Mouse (Mus musculus): Measurements from ENCODE around the gene Lsm12. TPM values are rescaled to one million over a fixed set of nuclear protein-coding genes. Genes with fewer than 3 reads are reported as not detected.

Gene Lsm12
- polyA plus RNA-seq, 1 experiment from 2014 or later, result 89.9 TPM

DNA sequence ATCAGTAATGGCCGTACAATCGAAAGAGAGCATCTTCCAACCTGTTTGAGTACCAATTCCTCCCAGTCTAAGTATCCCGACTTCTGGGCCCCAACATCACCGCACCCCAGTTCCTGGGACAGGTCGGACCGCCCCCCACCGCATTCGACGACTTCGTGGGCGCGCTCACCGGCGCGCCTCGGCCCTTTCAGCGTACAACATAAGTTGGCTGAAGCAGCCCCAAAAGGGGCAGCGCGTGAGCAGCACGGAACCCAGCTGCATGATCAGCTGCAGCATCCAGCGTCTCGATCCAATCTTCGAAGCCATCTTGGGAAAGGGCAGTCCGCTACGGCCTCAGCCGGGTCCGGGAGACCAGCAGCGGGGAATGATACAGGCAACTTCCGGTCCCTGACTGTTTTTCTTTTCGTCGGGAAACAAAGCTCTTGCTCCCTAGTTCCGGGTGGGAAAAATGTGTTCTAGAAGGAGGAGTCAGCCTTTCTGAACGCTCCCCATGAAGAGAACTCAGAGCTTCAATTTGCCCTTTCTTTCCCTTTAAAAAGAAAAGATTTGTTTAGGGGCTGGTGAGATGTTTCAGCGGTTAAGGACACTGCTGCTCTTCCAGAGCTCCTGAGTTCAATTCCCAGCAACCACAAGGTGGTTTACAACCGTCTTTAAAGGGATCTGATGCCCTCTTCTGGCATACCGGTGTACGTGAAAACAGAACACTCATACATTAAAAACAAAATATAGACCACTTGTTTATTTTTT is 28.9 kb downstream of the Lsm12 start, which contains the start of gene Tmem101:
Gene Tmem101, minus strand, starts transcription at position 366 of the 747 bp plus-strand sequence.
- Histone ChIP-seq H3K27me3 (replicated peaks; ENCODE audit: control insufficient read depth, insufficient read depth, low read length) (no peaks in the 10 kb centered on the region), H3K36me3 (ENCODE audit: control insufficient read depth, insufficient read depth, low read length) (peaks cover 28% of the 10 kb centered on the region), H3K9me3 (ENCODE audit: control insufficient read depth, low read length) (no peaks in the 10 kb centered on the region), H3K4me2 (ENCODE audit: low read length) (peak within 1 kb of the TSS; percentile 81), H3K4me3 (ENCODE audit: low read depth, low read length) (peak within 1 kb of the TSS; percentile 58), H3K4me1 (replicated peaks; ENCODE audit: control insufficient read depth, insufficient read depth, low read length) (0 out of 2 replicates have a peak, but pooled peaks cover 8% of the 10 kb centered on the region), H3K9ac (ENCODE audit: low read length) (peak within 1 kb of the TSS; percentile 49), H3K27ac (ENCODE audit: low read depth) (peak within 1 kb of the TSS; percentile 58; the same call in 1 of the 2 replicates)
- WGBS, result under 1% methylated on average over 37 of the region's 37 CpGs
- peak; percentile 93 for DNase-seq (ENCODE audit: low spot score)
- ATAC-seq (replicated peaks; ENCODE audit: low FRiP score, low TSS enrichment, low read depth), result peak; percentile 71

DNA sequence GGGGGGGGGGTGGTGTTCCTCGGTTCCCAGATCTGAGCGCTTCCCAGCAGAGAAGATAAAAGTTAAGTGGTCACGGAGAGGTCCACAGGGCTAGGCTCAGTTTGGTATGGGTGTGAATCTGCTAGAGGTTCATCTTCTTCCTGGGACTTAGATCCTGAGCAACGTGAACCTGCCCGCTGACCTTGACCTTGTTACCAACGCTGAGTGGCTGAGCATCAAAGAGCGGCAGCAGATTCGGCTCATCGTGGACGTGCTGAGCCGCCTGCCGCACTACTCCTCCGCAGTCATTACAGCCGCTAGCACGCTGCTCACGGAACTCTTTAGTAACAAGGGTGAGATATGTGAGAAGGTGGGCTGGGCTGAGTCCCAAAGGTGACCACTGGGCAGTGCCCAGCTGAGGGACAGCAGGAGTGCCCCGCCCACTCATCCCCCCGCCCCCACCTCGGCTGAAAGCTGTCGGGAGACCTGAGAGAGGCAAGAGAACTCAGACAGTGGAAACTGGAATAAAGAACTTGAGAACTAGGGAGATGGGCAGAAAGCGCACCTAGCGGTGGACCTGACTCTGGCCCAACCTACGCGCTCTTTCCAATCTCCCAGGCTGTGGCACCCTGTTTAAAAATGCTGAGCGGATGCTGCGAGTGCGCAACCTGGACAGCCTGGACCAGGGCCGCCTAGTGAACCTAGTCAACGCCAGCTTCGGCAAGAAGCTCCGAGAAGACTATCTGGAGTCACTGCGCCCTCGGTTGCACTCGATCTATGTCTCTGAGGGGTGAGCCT is 37.7 kb downstream of the Lsm12 start:
- peak overlapping the region; percentile 13; the same call in 1 of the 2 replicates for H3K4me3 ChIP-seq (ENCODE audit: low read depth, low read length)
- no peak for ATAC-seq (replicated peaks; ENCODE audit: low FRiP score, low TSS enrichment, low read depth)
- no peak for DNase-seq (ENCODE audit: low spot score)
- no peaks in the 10 kb centered on the region for H3K36me3 ChIP-seq (ENCODE audit: control insufficient read depth, insufficient read depth, low read length)
- H3K4me2 ChIP-seq (ENCODE audit: low read length), result no peak overlapping the region
- H3K9me3 ChIP-seq (ENCODE audit: control insufficient read depth, low read length), result no peaks in the 10 kb centered on the region
- H3K4me1 ChIP-seq (replicated peaks; ENCODE audit: control insufficient read depth, insufficient read depth, low read length), result peaks cover 8% of the 10 kb centered on the region
- H3K27ac ChIP-seq (ENCODE audit: low read depth), result no peak overlapping the region
- no peak overlapping the region for H3K9ac ChIP-seq (ENCODE audit: low read length)
- WGBS, result 10% methylated on average over 34 of the region's 34 CpGs
- H3K27me3 ChIP-seq (replicated peaks; ENCODE audit: control insufficient read depth, insufficient read depth, low read length), result peaks cover 54% of the 10 kb centered on the region

DNA sequence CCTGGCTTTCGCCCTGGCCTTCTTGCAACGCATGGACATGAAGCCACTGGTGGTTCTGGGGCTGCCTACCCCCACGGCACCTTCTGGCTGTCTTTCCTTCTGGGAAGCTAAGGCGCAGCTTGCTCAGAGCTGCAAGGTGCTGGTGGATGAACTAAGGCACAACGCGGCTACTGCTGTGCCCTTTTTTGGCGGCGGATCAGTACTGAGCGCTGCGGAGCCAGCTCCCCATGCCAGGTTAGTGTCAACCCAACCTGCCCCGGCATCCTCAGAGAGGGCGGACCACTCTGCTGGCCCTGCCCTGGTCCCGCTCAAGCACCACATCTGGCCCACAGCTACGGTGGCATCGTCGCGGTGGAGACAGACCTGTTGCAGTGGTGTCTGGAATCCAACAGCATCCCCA is 38.6 kb downstream of the Lsm12 start:
- DNase-seq (ENCODE audit: low spot score) (no peak), ATAC-seq (replicated peaks; ENCODE audit: low FRiP score, low TSS enrichment, low read depth) (no peak)
- Histone ChIP-seq H3K27me3 (replicated peaks; ENCODE audit: control insufficient read depth, insufficient read depth, low read length) (peaks cover 54% of the 10 kb centered on the region), H3K4me1 (replicated peaks; ENCODE audit: control insufficient read depth, insufficient read depth, low read length) (peaks cover 8% of the 10 kb centered on the region), H3K36me3 (ENCODE audit: control insufficient read depth, insufficient read depth, low read length) (no peaks in the 10 kb centered on the region), H3K4me2 (ENCODE audit: low read length) (peak overlapping the region; percentile 49), H3K4me3 (ENCODE audit: low read depth, low read length) (peak overlapping the region; percentile 17), H3K9ac (ENCODE audit: low read length) (no peak overlapping the region), H3K27ac (ENCODE audit: low read depth) (no peak overlapping the region), H3K9me3 (ENCODE audit: control insufficient read depth, low read length) (no peaks in the 10 kb centered on the region)
- 13% methylated on average over 17 of the region's 17 CpGs for WGBS

DNA sequence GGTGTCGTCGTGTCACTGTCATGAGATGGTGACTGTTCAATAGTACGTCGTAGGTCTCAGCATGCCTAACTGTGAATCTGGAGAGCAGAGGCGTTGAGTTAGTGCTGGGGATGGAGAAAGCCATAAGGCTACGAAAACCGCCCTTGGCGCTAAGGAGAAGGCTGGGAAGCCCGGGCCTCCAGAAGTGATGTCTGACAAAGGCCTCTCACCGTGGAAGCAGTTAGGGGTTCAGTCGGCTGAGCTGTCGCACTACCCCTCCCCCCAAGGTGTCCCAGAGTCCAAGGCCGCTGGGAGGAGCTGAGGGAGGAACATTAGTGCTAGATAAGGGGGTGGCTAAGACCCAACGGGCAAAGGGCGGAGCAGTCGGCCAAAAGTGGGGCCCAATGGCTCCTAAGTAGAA is 39.1 kb downstream of the Lsm12 start:
- no peak overlapping the region for H3K9ac ChIP-seq (ENCODE audit: low read length)
- 0 out of 2 replicates have a peak, but pooled peaks have one; percentile 6 for ATAC-seq (replicated peaks; ENCODE audit: low FRiP score, low TSS enrichment, low read depth)

DNA sequence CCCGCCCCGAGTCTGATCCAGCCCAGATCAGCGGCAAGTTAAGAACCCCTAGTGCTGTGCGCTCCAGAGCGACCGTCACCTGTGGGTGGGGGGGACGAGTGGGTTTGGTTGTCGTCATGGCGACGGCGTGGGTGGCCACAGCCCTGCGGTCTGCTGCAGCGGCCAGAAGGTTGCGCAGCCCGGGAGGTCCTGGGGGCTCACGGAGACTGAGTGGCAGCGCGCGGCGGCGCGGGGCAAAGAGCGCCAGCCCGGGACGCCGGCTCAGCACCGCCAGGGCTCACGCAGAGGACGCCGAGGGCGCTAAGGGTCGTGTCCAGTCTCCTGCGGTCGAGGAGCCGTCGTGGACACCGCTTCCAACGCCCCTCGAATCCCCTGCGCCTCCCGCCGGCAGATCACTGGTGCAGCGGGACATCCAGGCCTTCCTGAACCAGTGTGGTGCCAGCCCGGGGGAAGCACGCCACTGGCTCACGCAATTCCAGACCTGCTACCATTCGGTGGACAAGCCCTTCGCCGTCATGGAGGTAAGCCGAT is 39.6 kb downstream of the Lsm12 start, which contains the start of gene Nags:
Gene Nags, plus strand, starts transcription at position 43 of the 531 bp plus-strand sequence.
- H3K4me2 ChIP-seq (ENCODE audit: low read length), result peak within 1 kb of the TSS; percentile 49
- WGBS, result 1% methylated on average over 50 of the region's 50 CpGs
- ATAC-seq (replicated peaks; ENCODE audit: low FRiP score, low TSS enrichment, low read depth), result 0 out of 2 replicates have a peak, but pooled peaks have one; percentile 32
- peaks cover 8% of the 10 kb centered on the region for H3K4me1 ChIP-seq (replicated peaks; ENCODE audit: control insufficient read depth, insufficient read depth, low read length)
- H3K27ac ChIP-seq (ENCODE audit: low read depth), result no peak within 1 kb of the TSS
- DNase-seq (ENCODE audit: low spot score), result no peak
- H3K27me3 ChIP-seq (replicated peaks; ENCODE audit: control insufficient read depth, insufficient read depth, low read length), result peaks cover 54% of the 10 kb centered on the region
- no peak within 1 kb of the TSS for H3K9ac ChIP-seq (ENCODE audit: low read length)
- H3K9me3 ChIP-seq (ENCODE audit: control insufficient read depth, low read length), result no peaks in the 10 kb centered on the region
- peak within 1 kb of the TSS; percentile 17 for H3K4me3 ChIP-seq (ENCODE audit: low read depth, low read length)
- no peaks in the 10 kb centered on the region for H3K36me3 ChIP-seq (ENCODE audit: control insufficient read depth, insufficient read depth, low read length)

More for the DNA sequence above, 39.1 kb downstream of the Lsm12 start:
- WGBS, result 5% methylated on average over 16 of the region's 16 CpGs
- no peak overlapping the region for H3K27ac ChIP-seq (ENCODE audit: low read depth)
- H3K9me3 ChIP-seq (ENCODE audit: control insufficient read depth, low read length), result no peaks in the 10 kb centered on the region
- no peaks in the 10 kb centered on the region for H3K36me3 ChIP-seq (ENCODE audit: control insufficient read depth, insufficient read depth, low read length)
- H3K27me3 ChIP-seq (replicated peaks; ENCODE audit: control insufficient read depth, insufficient read depth, low read length), result peaks cover 54% of the 10 kb centered on the region
- peak overlapping the region; percentile 49 for H3K4me2 ChIP-seq (ENCODE audit: low read length)
- H3K4me3 ChIP-seq (ENCODE audit: low read depth, low read length), result peak overlapping the region; percentile 17
- H3K4me1 ChIP-seq (replicated peaks; ENCODE audit: control insufficient read depth, insufficient read depth, low read length), result peaks cover 8% of the 10 kb centered on the region
- DNase-seq (ENCODE audit: low spot score), result peak; percentile 75

DNA sequence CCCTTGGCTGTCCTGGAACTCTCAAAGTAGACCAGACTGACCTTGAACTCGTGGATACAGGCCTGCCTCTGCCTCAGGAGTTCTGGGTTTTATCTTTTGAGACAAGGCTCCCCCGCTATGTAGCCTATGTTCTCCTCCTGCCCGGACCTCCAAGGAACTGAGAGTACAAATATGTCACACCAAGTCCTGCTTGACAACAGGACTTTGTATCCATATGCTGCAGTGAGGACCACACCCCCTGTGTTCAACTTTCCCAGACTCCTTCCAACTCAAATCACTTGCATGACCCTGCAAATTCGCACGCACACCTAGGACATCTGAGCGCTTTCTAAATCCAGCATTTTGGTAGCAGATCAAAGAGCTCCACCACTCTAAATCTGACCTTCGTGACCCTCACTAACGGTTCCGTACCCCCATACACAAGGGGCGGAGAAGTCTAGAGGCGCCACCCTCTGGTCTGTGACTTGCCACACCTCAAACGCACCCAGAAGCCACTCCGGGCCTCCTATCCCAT is 40.1 kb downstream of the Lsm12 start:
- 19% methylated on average over 13 of the region's 13 CpGs for WGBS
- Histone ChIP-seq H3K36me3 (ENCODE audit: control insufficient read depth, insufficient read depth, low read length) (no peaks in the 10 kb centered on the region), H3K9me3 (ENCODE audit: control insufficient read depth, low read length) (no peaks in the 10 kb centered on the region), H3K4me3 (ENCODE audit: low read depth, low read length) (peak overlapping the region; percentile 17), H3K9ac (ENCODE audit: low read length) (no peak overlapping the region), H3K27me3 (replicated peaks; ENCODE audit: control insufficient read depth, insufficient read depth, low read length) (peaks cover 54% of the 10 kb centered on the region), H3K4me2 (ENCODE audit: low read length) (peak overlapping the region; percentile 49), H3K4me1 (replicated peaks; ENCODE audit: control insufficient read depth, insufficient read depth, low read length) (peaks cover 8% of the 10 kb centered on the region), H3K27ac (ENCODE audit: low read depth) (no peak overlapping the region)
- no peak for DNase-seq (ENCODE audit: low spot score)
- ATAC-seq (replicated peaks; ENCODE audit: low FRiP score, low TSS enrichment, low read depth), result no peak

DNA sequence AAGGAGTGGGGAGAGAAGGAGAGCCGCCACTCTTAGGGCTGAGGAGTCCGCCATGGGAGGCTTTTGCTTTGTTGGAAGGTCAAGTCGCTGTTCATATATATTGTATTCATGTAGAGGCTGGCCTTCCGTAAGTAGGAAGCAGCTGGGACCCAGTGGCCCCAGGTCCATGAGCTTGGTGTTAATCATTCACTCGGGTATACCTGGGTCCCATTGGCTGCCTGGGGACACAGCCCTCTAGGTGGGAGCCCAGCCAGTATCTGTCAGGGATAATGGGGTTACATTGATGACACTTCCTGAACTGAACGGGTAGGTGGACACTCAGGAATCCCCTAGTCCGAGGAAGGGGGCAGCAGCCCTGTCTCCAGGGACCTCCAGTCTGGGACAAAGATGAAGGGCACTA is 42.7 kb downstream of the Lsm12 start:
- Histone ChIP-seq H3K4me2 (ENCODE audit: low read length) (0 out of 2 replicates have a peak overlapping the region, but pooled peaks have one; percentile 1), H3K36me3 (ENCODE audit: control insufficient read depth, insufficient read depth, low read length) (no peaks in the 10 kb centered on the region), H3K4me1 (replicated peaks; ENCODE audit: control insufficient read depth, insufficient read depth, low read length) (peaks cover 8% of the 10 kb centered on the region), H3K27ac (ENCODE audit: low read depth) (no peak overlapping the region), H3K9ac (ENCODE audit: low read length) (no peak overlapping the region), H3K4me3 (ENCODE audit: low read depth, low read length) (no peak overlapping the region), H3K9me3 (ENCODE audit: control insufficient read depth, low read length) (no peaks in the 10 kb centered on the region), H3K27me3 (replicated peaks; ENCODE audit: control insufficient read depth, insufficient read depth, low read length) (peaks cover 31% of the 10 kb centered on the region)
- no peak for DNase-seq (ENCODE audit: low spot score)
- ATAC-seq (replicated peaks; ENCODE audit: low FRiP score, low TSS enrichment, low read depth), result 0 out of 2 replicates have a peak, but pooled peaks have one; percentile 45
- 54% methylated on average over 7 of the region's 7 CpGs for WGBS

DNA sequence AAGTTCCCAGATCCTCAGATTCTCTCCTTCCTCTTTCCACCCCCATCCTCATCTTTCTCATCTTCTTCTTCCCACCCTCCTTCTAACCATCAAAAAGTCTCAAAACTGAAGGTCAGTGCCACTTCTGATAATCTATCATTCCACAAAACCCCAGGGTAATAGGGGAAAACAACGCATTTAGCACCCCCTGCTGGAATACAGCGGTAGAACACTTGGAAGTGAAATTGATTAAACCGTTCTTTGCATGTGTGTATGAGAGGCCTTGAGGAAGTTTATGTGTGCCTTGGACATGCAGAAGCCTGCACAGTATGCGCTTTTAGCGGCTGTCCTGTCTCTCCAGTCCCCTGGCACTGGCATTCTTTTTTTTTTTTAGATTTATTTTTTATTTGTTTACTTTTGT is 44.6 kb downstream of the Lsm12 start:
- H3K4me2 ChIP-seq (ENCODE audit: low read length), result no peak overlapping the region
- H3K27me3 ChIP-seq (replicated peaks; ENCODE audit: control insufficient read depth, insufficient read depth, low read length), result peaks cover 12% of the 10 kb centered on the region
- peak; percentile 90 for DNase-seq (ENCODE audit: low spot score)
- ATAC-seq (replicated peaks; ENCODE audit: low FRiP score, low TSS enrichment, low read depth), result no peak
- no peak overlapping the region for H3K4me3 ChIP-seq (ENCODE audit: low read depth, low read length)
- no peaks in the 10 kb centered on the region for H3K9me3 ChIP-seq (ENCODE audit: control insufficient read depth, low read length)
- no peak overlapping the region for H3K27ac ChIP-seq (ENCODE audit: low read depth)
- WGBS, result 2% methylated on average over 5 of the region's 5 CpGs
- H3K4me1 ChIP-seq (replicated peaks; ENCODE audit: control insufficient read depth, insufficient read depth, low read length), result peaks cover 1% of the 10 kb centered on the region; the same call in 1 of the 2 replicates
- H3K36me3 ChIP-seq (ENCODE audit: control insufficient read depth, insufficient read depth, low read length), result no peaks in the 10 kb centered on the region
- no peak overlapping the region for H3K9ac ChIP-seq (ENCODE audit: low read length)
